Mouse (Mus musculus) bone marrow macrophage, adult 2 months (primary cell): ENCODE measurements around the gene Emg1.

Experiments used
- CTCF ChIP-seq: IDR thresholded peaks from 2 replicates; pipeline ENCODE4 v1.5.1; 2012; ENCODE audit warnings: low read depth, mild to moderate bottlenecking, low read length, moderate library complexity
- POLR2A ChIP-seq: IDR thresholded peaks from 2 replicates; pipeline ENCODE4 v1.6.1; 2012; ENCODE audit warnings: mild to moderate bottlenecking, low read depth, low read length, borderline replicate concordance

- TF ChIP-seq POLR2A: no peak
- TF ChIP-seq CTCF: no peak
Measured at GRCm38 (mm10) chr6:124688151-124688758, 23.7 kb downstream of the Emg1 start.
